Mouse (Mus musculus) gastrocnemius, postnatal 36 days (tissue): Measurements from ENCODE around the gene Chchd10. TPM values are rescaled to one million over a fixed set of nuclear protein-coding genes. Genes with fewer than 3 reads are reported as not detected.

Experiments
- DNase-seq, 2 experiments: peaks; one replicate each; pipeline ENCODE4 v3.0.0; 2022
- intact Hi-C: fragments of 180-260 bp; cut with DNase I; formaldehyde crosslinking; loops from one replicate; pipeline ENCODE4 v1.15.1; 2025
- total RNA-seq, 2 experiments: library from RNA; stranded (reverse); gene quantifications; 2 replicates each; pipeline ENCODE4 v1.2.3; 2021

The Chchd10 gene
- total RNA-seq, 2 experiments from 2014 or later: 1,320 to 1,585 TPM

DNA sequence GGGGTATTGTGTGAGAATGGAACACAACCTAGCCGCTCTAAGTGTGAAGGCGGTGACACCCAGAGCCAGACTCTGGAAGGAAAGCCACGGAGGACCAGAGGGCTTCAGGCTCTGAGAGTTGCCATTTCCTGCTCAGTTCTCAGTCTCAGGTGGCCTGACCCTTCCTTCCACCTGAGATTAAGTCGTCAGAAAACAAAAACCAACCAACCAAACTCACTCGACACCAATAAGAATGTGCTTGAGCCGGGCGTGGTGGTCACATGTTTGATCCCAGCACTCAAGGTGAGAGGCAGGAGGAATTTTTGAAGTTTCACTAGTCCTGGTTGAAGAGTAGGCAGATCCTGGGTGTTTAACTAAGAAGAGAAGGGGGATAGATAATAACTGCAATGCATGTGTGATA lies 13.0 kb downstream of the Chchd10 start:
- no peak for DNase-seq
- intact Hi-C loops: no loop called here

DNA sequence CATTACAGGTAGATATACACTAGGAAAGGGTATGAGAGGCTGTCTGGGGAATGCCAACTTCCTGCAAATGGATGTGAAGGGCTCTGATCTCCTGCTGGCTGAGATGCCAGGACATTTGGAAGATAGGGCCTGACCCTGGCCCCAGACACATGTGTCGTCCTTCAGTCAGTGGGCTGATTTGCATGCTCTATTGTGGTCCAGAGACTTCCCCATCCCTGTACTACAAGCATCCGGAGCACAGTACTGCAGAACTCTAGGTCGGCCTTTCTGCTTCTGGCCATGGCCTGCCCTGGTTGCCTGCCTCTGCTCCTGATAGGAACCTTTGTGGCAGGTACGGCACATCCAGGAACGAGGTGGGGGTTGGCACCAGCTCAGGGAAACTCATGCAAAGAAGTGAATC lies 15.1 kb downstream of the Chchd10 start:
- DNase-seq: no peak
- intact Hi-C loops: loop anchor here (2.0 kb wide), 1 partner anchor 361 kb away; no protein-coding TSS in a partner anchor

GRCm38 (mm10) chr10:75949053-75950045 lies 16.4 kb downstream of the Chchd10 start:
- intact Hi-C loops: loop anchor here (1.0 to 5.0 kb wide), 4 partner anchors 52 to 363 kb away; no protein-coding TSS in a partner anchor
- DNase-seq: no peak

GRCm38 (mm10) chr10:75950791-75951210 lies 17.9 kb downstream of the Chchd10 start:
- intact Hi-C loops: loop anchor here (2.0 to 5.0 kb wide), 2 partner anchors 68 to 206 kb away; no protein-coding TSS in a partner anchor
- DNase-seq: no peak

DNA sequence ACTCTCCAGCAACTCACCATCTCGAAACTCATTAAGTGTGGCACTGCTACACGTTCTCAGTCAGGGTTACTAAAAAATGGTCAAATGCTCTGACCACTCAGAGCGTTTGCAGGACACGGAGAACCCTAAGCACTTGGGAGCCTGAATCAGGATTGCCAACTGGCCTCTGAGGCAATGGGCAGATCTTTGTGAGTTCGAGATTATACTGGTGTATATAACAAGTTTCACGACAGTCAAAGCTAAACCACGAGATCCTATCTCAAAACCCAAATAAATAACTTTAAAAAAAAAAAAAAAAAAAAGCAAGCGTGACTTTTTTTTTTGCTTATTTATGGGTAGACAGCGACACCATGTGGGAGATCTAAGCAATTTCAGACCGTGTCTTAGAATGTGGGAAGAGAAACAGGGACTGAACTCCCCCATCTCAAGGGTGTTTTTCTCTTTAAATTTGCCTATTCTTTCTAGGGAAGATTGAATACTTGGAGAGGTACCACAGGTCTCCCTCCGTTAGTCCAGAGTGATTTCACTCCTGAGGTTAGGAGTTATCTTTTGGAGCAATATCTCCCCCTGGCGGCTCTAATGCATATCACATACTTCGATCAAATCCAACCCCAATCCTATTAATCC lies 18.6 kb downstream of the Chchd10 start:
- intact Hi-C loops: loop anchor here (2.0 to 5.0 kb wide), 2 partner anchors 69 to 207 kb away; no protein-coding TSS in a partner anchor

GRCm38 (mm10) chr10:75954381-75954811 lies 21.5 kb downstream of the Chchd10 start, which contains the start of gene Gm5134:
Gene Gm5134 (plus strand): TSS chr10:75954514.
- intact Hi-C loops: loop anchor here (5.0 kb wide), 1 partner anchor 72 kb away; no protein-coding TSS in a partner anchor
- no peak for DNase-seq

More for the DNA sequence above, 18.6 kb downstream of the Chchd10 start:
- no peak for DNase-seq

DNA sequence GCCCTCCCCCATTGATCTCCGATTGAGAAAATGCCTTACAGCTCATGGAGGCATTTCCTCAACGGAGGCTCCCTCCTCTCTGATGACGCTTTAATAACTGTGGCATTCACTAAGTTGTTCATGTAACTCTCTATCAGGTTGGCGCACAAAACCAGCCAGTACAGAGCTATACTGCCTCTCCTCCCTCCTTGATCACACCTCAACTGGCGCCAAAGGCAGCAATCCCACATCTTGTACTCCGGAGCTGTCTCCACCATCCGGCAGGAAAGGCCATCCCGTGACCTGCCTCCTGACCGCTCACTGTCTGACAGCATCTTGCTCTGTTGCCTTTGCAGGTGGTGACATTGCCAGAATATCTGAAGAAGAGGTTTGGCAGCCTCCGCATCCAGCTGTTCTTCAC lies 40.9 kb downstream of the Chchd10 start:
- DNase-seq: no peak
- intact Hi-C loops: no loop called here

DNA sequence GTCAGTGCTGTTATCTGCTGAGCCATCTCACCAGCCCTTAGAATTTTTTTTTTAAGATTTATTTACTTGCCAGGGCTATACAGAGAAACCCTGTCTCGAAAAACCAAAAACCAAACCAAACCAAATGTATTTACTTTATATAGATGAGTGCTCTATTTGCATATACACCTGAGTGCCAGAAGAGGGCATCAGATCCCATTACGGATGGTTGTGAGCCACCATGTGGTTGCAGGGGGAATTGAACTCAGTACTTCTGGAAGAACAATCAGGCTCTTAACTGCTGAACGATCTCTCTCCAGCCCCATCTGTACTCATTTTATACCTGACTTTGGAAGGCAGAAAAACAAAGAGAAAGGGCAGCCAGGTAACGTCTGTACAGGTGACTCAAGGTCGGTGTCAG lies 42.3 kb downstream of the Chchd10 start:
- no peak for DNase-seq
- intact Hi-C loops: no loop called here

DNA sequence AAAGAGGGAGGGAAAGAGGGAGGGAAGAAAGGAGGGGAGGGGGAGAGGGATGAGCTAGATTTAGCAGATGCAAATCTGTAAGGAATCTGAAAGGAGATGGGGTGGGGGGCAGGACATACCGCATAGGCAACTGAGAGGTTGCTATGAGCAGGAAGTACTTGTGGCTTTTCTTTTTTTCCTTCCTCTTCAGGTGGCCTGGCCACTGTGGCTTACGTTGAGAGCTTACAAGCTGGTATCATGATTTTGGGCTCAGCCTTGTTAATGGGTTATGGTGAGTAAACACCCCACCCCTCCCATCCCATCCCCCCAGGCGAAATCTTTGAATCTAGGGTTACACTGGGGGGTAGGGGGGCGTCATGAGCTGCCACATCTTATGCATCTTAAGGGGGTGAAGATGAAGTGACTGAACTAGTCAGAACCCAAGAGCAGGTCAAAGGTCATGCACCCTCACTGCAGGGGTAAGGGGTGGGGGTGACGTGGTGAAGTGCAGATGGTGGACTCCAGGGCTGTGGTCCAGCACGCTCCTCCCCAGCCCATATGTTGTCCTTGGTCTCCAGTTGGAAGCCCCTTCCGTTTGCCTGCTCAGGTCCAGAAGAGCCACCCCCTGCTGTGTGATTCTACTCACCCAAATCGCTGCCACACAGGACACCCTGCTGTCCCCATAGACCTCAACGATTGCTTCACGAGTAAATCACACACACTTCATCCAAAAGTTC lies 45.3 kb downstream of the Chchd10 start:
- no peak for DNase-seq
- intact Hi-C loops: no loop called here

DNA sequence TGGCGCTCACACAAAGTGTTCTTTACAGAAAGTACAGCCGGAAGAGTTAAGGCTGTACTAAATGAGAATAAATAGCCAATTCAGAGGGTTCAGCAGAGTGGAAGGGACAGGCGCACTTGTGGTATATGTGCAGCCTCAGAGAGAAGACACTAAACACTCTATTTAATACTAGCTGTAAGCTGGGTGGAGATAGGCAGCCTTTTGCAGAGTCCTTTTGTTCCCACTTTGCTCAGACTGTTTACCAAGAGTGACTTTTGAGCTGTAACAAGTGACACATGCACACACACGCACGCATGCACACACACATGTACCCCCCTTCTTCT lies 45.9 kb downstream of the Chchd10 start:
- no peak for DNase-seq
- intact Hi-C loops: no loop called here

GRCm38 (mm10) chr10:75979432-75979831 lies 46.5 kb downstream of the Chchd10 start:
- intact Hi-C loops: no loop called here
- no peak for DNase-seq

Other genes with a start within 250 kb of the Chchd10 start
- gene Cabin1, start 168.8 kb upstream of the Chchd10 start, total RNA-seq: 1 to 10 TPM; 7.3 to 8.7 TPM
- gene Ddt, start 159.7 kb upstream of the Chchd10 start, total RNA-seq: 10 to 100 TPM; 28.5 to 41.7 TPM
- gene Gm20441, start 152.2 kb upstream of the Chchd10 start, total RNA-seq: not detected
- gene Gstt3, start 151.7 kb upstream of the Chchd10 start, total RNA-seq: 1 to 10 TPM; 3.3 to 3.5 TPM
- gene Gstt1, start 134.5 kb upstream of the Chchd10 start, total RNA-seq: 1 to 10 TPM; 4.4 to 5.6 TPM
- not detected for gene Gstt4, start 110.6 kb upstream of the Chchd10 start, total RNA-seq
- gene Gstt2, start 95.7 kb upstream of the Chchd10 start, total RNA-seq: 1 to 10 TPM; 3.6 to 4.7 TPM
- gene Mif, start 72.9 kb upstream of the Chchd10 start, total RNA-seq: 100 to 1,000 TPM; 135 to 144 TPM
- gene Derl3, start 39.7 kb upstream of the Chchd10 start, total RNA-seq: not detected
- gene Smarcb1, start 11.5 kb upstream of the Chchd10 start, total RNA-seq: 10 to 100 TPM; 10.8 to 12.2 TPM
- 1 to 10 TPM; 2.1 to 2.3 TPM for gene Mmp11, start 3.4 kb downstream of the Chchd10 start, total RNA-seq
- not detected for gene Gm867, start 7.5 kb downstream of the Chchd10 start, total RNA-seq
- gene Vpreb3, start 9.9 kb downstream of the Chchd10 start, total RNA-seq: not detected
- not detected for gene Gm5134, start 21.4 kb downstream of the Chchd10 start, total RNA-seq
- gene Zfp280b, start 99.5 kb downstream of the Chchd10 start, total RNA-seq: 1 to 10 TPM; 6.5 to 7.4 TPM
- gene Slc5a4b, start 177.8 kb downstream of the Chchd10 start, total RNA-seq: not detected
- gene Slc5a4a, start 214.3 kb downstream of the Chchd10 start, total RNA-seq: not detected